Mouse (Mus musculus): ENCODE measurements around the gene Tmem43. TPM values are rescaled to one million over a fixed set of nuclear protein-coding genes. Genes with fewer than 3 reads are reported as not detected.

Gene Tmem43
- 100 to 1,000 TPM; 108 to 110 TPM for total RNA-seq (2023)

DNA sequence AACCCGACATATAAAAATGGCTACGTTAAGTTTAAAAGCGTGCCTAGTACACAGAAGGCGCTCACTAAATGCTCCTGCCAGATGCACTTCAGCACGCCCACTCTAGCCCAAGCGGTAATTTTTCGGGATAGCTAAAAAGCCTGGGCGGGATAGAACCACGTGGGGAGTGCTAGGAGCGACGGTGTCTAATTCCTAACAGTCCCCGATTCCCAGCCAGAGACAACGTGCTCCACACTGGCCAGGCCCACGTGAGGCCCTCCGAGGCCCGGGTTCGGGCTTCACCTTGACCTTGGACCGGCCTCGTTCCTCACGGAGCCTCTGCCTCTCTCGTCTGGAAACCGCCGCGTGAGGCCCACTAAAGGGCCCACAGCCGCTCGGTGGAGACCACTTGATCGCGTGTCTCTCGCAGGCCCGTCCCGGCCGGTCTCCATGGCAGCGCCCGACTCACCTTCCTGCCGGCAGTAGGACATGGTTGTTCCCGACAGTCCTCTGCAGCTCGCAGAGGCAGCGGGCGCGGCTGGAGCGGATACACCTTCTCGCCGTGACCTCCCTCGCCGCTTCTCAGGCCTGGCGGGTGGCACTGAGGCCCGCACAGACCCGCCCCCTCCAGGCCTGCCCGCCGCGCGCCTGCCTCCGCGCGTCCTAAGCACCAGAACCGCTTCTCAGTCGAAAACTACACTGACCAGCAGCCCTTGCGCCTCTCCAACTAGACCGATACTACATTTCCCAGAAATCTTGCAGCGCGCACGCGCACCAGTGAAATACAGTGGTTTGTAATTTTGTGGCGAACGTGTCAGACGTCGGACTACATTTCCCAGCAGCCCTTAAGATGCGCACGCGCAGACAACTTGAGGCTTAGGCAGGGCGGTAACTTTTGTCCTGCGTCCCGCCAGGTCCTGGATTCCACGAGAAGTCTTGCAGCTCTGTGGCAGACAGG is at the start of gene Tmem43, which contains the start of gene Chchd4:
Gene Tmem43 (plus strand): TSS at position 836 of the 937 bp plus-strand sequence.
Gene Chchd4 (minus strand): TSS at position 679 of the 937 bp plus-strand sequence.

DNA sequence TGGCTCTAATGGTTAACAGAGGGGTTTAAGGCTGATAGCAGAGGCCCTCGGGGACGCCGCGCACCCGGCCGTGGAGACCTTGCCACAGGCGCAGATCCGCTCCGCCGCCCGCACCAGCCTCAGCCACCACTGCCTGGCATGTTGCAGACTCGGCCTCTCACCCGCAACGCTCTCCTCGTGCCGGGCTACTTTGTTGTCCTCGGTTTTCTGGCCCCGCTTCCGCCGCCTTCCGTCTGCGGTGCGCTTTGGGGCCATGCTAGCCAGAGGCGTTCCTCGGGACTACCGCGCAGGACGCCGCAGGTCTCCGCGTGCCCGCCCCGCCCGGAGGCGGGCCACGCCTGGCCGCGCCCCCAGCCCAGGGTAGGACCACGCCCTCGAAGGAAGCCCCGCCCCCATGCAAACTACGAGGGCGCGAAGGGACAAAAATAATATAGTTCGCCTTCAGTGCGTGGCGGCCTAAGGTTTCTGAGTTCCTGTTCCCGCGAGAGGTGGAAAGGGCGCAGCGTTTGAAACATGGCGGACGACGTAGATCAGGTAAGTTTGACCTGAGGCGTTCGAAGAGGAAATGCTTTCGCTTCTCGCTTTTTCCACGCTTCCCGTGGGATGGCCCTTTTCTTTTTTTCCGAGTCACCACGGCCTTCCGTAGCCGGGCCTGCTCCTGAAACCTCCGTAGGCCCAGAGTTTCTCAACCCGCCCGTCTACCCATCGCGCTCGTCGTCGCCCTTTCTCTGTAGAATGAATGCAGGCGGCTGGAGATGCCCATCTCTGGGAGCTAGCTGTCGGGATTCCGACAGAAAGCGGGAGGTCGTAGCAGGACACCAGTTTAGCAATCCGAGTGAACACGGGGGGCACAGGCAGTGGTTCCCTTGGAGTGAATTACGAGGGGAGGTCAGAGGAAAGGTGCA is 42.3 kb downstream of the Tmem43 start, which contains the start of the genes Xpc and Lsm3:
Gene Xpc (minus strand): TSS at position 344 of the 905 bp plus-strand sequence.
Gene Lsm3 (plus strand): TSS at position 384 of the 905 bp plus-strand sequence.

Other genes with a start within 250 kb of the Tmem43 start
- not detected for gene Wnt7a, start 62.3 kb upstream of the Tmem43 start, total RNA-seq (2023)
- gene Chchd4, start 157 bp upstream of the Tmem43 start, total RNA-seq (2023), result 1 to 10 TPM; 5.4 to 8.5 TPM
- gene Xpc, start 42.2 kb downstream of the Tmem43 start, total RNA-seq (2023), result 10 to 100 TPM; 19.8 to 22.6 TPM
- gene Lsm3, start 42.2 kb downstream of the Tmem43 start, total RNA-seq (2023), result 10 to 100 TPM; 36.4 to 48.1 TPM
- gene Slc6a6, start 210.3 kb downstream of the Tmem43 start, total RNA-seq (2023), result 100 to 1,000 TPM; 300 to 331 TPM